Mouse (Mus musculus): ENCODE results near the gene Slc39a9. TPM values are rescaled to one million over a fixed set of nuclear protein-coding genes. Genes with fewer than 3 reads are reported as not detected.

The Slc39a9 gene
- polyA plus RNA-seq, 1 experiment from 2014 or later, result 10.7 TPM

GRCm38 (mm10) chr12:80609928-80610327, 33.8 kb upstream of the Slc39a9 start:
- Histone ChIP-seq H3K27ac (ENCODE audit: low read depth) (no peak overlapping the region), H3K27me3 (ENCODE audit: insufficient read depth, low read length) (no peaks in the 10 kb centered on the region), H3K4me3 (ENCODE audit: low read depth, low read length) (no peak overlapping the region), H3K9ac (replicated peaks) (no peak overlapping the region), H3K9me3 (ENCODE audit: low read length) (no peaks in the 10 kb centered on the region), H3K4me1 (ENCODE audit: insufficient read depth) (no peaks in the 10 kb centered on the region), H3K36me3 (replicated peaks; ENCODE audit: insufficient read depth, low read length) (no peaks in the 10 kb centered on the region), H3K4me2 (ENCODE audit: low read depth, low read length) (no peak overlapping the region)
- WGBS (ENCODE audit: insufficient replicate concordance), result 66% methylated on average over 3 of the region's 3 CpGs
- DNase-seq (no peak), ATAC-seq (no peak)
- no peak for TF ChIP-seq EP300 (IDR thresholded peaks at IDR 0.05; ENCODE audit: low read depth)
- TF ChIP-seq CTCF (IDR thresholded peaks at IDR 0.05; ENCODE audit: low read depth), result no peak

- H3K27me3 ChIP-seq (ENCODE audit: insufficient read depth, low read length), result no peaks in the 10 kb centered on the region
- TF ChIP-seq EP300 (IDR thresholded peaks at IDR 0.05; ENCODE audit: low read depth) (no peak), CTCF (IDR thresholded peaks at IDR 0.05; ENCODE audit: low read depth) (no peak)
- H3K27ac ChIP-seq (ENCODE audit: low read depth), result no peak overlapping the region
- no peak overlapping the region for H3K9ac ChIP-seq (replicated peaks)
- H3K4me3 ChIP-seq (ENCODE audit: low read depth, low read length), result no peak overlapping the region
- no peaks in the 10 kb centered on the region for H3K9me3 ChIP-seq (ENCODE audit: low read length)
- no peaks in the 10 kb centered on the region for H3K36me3 ChIP-seq (replicated peaks; ENCODE audit: insufficient read depth, low read length)
- ATAC-seq (no peak), DNase-seq (no peak)
- 64% methylated on average over 9 of the region's 9 CpGs for WGBS (ENCODE audit: insufficient replicate concordance)
- no peaks in the 10 kb centered on the region; the same call in 1 of the 2 replicates for H3K4me1 ChIP-seq (ENCODE audit: insufficient read depth)
- H3K4me2 ChIP-seq (ENCODE audit: low read depth, low read length), result no peak overlapping the region
Observed at GRCm38 (mm10) chr12:80612113-80612791, 31.4 kb upstream of the Slc39a9 start.

GRCm38 (mm10) chr12:80615371-80616257, 28.1 kb upstream of the Slc39a9 start:
- Histone ChIP-seq H3K27me3 (ENCODE audit: insufficient read depth, low read length) (no peaks in the 10 kb centered on the region), H3K4me1 (ENCODE audit: insufficient read depth) (no peaks in the 10 kb centered on the region; the same call in 1 of the 2 replicates), H3K4me3 (ENCODE audit: low read depth, low read length) (no peak overlapping the region), H3K9ac (replicated peaks) (no peak overlapping the region), H3K27ac (ENCODE audit: low read depth) (no peak overlapping the region), H3K36me3 (replicated peaks; ENCODE audit: insufficient read depth, low read length) (no peaks in the 10 kb centered on the region), H3K9me3 (ENCODE audit: low read length) (no peaks in the 10 kb centered on the region), H3K4me2 (ENCODE audit: low read depth, low read length) (no peak overlapping the region)
- peak; percentile 68 for ATAC-seq
- 42% methylated on average over 7 of the region's 7 CpGs for WGBS (ENCODE audit: insufficient replicate concordance)
- DNase-seq, result no peak
- TF ChIP-seq EP300 (IDR thresholded peaks at IDR 0.05; ENCODE audit: low read depth) (no peak), CTCF (IDR thresholded peaks at IDR 0.05; ENCODE audit: low read depth) (no peak)

GRCm38 (mm10) chr12:80620501-80620900, 23.2 kb upstream of the Slc39a9 start:
- Histone ChIP-seq H3K27ac (ENCODE audit: low read depth) (no peak overlapping the region), H3K4me3 (ENCODE audit: low read depth, low read length) (no peak overlapping the region), H3K9ac (replicated peaks) (no peak overlapping the region), H3K27me3 (ENCODE audit: insufficient read depth, low read length) (no peaks in the 10 kb centered on the region), H3K4me2 (ENCODE audit: low read depth, low read length) (no peak overlapping the region), H3K4me1 (ENCODE audit: insufficient read depth) (no peaks in the 10 kb centered on the region; the same call in 1 of the 2 replicates), H3K9me3 (ENCODE audit: low read length) (no peaks in the 10 kb centered on the region), H3K36me3 (replicated peaks; ENCODE audit: insufficient read depth, low read length) (no peaks in the 10 kb centered on the region)
- 60% methylated on average over 5 of the region's 5 CpGs for WGBS (ENCODE audit: insufficient replicate concordance)
- DNase-seq (no peak), ATAC-seq (no peak)
- TF ChIP-seq CTCF (IDR thresholded peaks at IDR 0.05; ENCODE audit: low read depth), result no peak
- no peak for TF ChIP-seq EP300 (IDR thresholded peaks at IDR 0.05; ENCODE audit: low read depth)

- TF ChIP-seq EP300 (IDR thresholded peaks at IDR 0.05; ENCODE audit: low read depth) (no peak), CTCF (IDR thresholded peaks at IDR 0.05; ENCODE audit: low read depth) (no peak)
- Histone ChIP-seq H3K4me1 (ENCODE audit: insufficient read depth) (no peaks in the 10 kb centered on the region), H3K9ac (replicated peaks) (no peak overlapping the region), H3K36me3 (replicated peaks; ENCODE audit: insufficient read depth, low read length) (peaks cover 41% of the 10 kb centered on the region), H3K4me2 (ENCODE audit: low read depth, low read length) (no peak overlapping the region), H3K9me3 (ENCODE audit: low read length) (no peaks in the 10 kb centered on the region), H3K27ac (ENCODE audit: low read depth) (no peak overlapping the region), H3K27me3 (ENCODE audit: insufficient read depth, low read length) (no peaks in the 10 kb centered on the region), H3K4me3 (ENCODE audit: low read depth, low read length) (no peak overlapping the region)
- ATAC-seq (no peak), DNase-seq (no peak)
- 78% methylated on average over 5 of the region's 5 CpGs for WGBS (ENCODE audit: insufficient replicate concordance)
Observed at GRCm38 (mm10) chr12:80631790-80632189, 11.9 kb upstream of the Slc39a9 start.
